Mouse (Mus musculus) right cerebral cortex, postnatal 25 days (tissue): ENCODE data around the gene Hba-x.
"Not testable (repeated sequence)": the region's sequence is repeated elsewhere in the genome, so short reads cannot be mapped to it uniquely, and the experiment has no call there.

Source experiments
- DNase-seq: peaks from one replicate; pipeline ENCODE4 v3.0.0; 2022

The Hba-x gene

DNA sequence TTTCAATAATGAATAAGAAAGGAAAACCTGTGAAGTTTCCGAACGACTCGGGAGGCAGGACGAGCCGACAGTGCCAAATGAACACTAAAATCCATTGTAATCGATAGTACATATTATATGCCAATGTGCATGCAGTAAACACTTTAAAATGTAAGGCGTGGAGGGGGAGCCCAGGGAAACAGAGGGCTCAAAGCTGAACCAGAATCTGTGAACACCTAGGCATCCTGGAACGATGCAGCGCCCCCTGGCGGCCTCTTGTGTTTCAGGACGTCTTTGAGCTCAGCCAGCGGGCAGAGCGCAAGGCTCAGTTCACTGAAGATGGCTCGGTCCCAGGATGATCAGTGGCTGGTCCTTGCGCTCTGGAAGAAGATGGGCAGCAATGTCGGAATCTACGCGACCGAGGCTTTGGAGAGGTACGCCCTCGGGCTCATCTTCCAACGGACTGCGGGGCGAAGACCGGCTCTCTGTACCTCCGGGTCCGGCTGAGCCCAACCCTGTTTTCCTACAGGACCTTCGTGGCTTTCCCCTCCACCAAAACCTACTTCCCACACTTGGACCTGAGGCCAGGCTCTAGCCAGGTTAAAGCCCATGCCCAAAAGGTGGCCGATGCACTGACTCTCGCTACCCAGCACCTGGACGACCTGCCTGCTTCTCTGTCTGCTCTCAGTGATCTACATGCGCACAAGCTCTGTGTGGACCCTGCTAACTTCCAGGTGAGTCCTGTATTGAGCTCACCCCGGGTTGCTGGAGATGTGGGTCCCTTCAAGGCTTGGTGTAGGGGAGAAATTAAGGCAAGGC, 10.7 kb downstream of the Hba-x start, which contains the start of gene Hbq1b:
Gene Hbq1b (plus strand): TSS at position 271 of the 798 bp plus-strand sequence.
- DNase-seq = peak; percentile 73

- no peak for DNase-seq
These were observed 11.3 kb downstream of the Hba-x start for GRCm38 (mm10) chr11:32287493-32287825.

DNA sequence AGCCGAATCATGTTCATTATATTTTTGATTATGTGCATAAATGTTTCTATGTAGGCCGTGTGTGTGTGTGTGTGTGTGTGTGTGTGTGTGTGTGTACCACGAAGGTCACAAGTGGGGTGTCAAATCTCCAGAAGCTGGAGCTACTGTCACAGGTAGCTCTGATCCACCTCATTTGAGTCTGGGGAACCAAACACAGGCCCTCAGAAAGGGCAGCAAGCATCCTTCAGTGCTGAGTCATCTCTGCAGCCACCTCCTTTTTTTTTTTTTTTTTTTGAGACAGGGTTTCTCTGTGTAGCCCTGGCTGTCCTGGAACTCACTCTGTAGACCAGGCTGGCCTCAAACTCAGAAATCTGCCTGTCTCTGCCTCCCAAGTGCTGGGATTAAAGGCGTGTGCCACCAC, 16.6 kb downstream of the Hba-x start:
- DNase-seq = not testable (repeated sequence)

- DNase-seq = not testable (repeated sequence)
These were observed 17.3 kb downstream of the Hba-x start for GRCm38 (mm10) chr11:32293479-32293878.

DNA sequence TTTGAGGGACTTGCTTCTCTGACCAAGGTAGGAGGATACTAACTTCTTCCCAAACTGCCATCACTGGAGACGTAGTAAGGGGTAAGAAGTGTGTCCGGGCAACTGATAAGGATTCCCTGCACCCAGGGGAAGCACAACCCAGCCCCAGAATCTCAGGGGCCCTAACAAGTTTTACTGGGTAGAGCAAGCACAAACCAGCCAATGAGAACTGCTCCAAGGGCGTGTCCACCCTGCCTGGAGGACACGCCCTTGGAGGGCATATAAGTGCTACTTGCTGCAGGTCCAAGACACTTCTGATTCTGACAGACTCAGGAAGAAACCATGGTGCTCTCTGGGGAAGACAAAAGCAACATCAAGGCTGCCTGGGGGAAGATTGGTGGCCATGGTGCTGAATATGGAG, 20.0 kb downstream of the Hba-x start, which contains the start of gene Hba-a2:
Gene Hba-a2 (plus strand): TSS at position 287 of the 400 bp plus-strand sequence.
- DNase-seq = not testable (repeated sequence)

DNA sequence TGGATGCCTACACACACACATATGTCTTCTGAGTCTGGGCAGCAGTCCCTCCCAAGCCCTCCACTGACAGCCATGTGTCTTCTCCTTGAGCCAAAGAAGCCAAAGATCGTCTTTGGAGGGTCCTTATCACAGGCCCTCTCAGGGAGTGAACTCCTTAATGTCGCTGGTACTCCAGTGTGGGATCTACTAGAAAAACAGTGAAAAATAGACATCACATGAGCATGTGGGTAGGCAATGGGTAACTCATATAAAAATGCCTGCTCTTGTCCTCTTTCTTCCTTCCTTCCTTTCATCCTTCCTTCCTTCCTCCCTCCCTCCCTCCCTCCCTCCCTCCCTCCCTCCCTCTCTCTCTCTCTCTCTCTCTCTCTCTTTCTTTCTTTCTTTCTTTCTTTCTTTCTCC, 21.2 kb downstream of the Hba-x start:
- DNase-seq = not testable (repeated sequence)

GRCm38 (mm10) chr11:32297866-32298531, 21.8 kb downstream of the Hba-x start:
- DNase-seq = no peak

GRCm38 (mm10) chr11:32298532-32298918, 22.3 kb downstream of the Hba-x start:
- DNase-seq = no peak

- peak; percentile 54 for DNase-seq
These were observed 23.7 kb downstream of the Hba-x start, which contains the start of gene Hbq1a for GRCm38 (mm10) chr11:32299865-32300264. TSS of gene Hbq1a (plus strand) at chr11:32300069.

DNA sequence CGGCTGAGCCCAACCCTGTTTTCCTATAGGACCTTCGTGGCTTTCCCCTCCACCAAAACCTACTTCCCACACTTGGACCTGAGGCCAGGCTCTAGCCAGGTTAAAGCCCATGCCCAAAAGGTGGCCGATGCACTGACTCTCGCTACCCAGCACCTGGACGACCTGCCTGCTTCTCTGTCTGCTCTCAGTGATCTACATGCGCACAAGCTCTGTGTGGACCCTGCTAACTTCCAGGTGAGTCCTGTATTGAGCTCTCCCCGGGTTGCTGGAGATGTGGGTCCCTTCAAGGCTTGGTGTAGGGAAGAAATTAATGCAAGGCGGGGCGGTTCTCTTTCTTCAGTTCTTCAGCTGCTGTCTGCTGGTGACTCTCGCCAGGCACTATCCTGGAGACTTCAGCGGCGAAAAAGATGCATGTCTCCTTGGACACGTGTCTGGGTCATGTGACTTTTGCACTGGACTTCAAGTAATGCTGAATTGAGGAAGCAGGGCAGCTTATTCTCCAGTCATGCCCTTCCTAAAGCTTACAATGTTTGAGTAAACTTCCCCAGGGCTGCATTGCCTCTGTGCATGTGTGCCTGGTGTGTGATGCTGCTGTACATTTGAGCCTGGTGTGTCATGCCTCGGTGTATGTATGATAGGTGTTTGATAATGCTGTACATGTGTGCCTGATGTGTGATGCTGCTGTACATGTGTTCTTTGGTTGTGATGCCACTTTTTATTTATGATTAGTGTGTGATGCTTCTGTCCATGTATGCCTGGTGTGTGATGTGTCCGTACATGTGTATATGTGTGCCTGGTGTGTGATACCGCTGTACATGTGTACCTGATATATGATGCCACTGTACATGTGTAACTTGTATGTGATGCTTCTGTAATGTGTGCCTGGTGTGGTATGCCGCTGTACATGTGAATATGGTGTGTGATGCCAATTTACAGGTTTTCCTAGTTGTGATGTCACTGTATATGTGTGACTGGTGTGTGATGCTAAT, 24.4 kb downstream of the Hba-x start:
- no peak for DNase-seq

DNA sequence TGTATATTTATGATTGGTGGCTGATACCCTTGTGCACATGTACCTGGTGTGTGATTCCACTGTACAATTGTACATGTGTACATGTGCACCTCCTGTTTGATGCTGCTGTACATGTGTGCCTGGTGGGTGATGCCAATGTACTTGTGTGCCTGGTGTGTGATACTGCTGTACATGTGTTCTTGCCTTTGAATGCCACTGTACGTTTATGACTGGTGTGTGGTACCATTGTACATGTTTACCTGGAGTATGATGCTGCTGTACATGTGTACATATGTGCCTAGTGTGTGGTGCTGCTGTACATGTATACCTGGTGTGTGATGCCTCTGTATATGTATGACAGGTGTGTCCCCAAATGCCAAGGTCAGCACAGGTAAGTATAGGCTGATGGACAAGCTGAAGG, 25.3 kb downstream of the Hba-x start:
- no peak for DNase-seq

DNA sequence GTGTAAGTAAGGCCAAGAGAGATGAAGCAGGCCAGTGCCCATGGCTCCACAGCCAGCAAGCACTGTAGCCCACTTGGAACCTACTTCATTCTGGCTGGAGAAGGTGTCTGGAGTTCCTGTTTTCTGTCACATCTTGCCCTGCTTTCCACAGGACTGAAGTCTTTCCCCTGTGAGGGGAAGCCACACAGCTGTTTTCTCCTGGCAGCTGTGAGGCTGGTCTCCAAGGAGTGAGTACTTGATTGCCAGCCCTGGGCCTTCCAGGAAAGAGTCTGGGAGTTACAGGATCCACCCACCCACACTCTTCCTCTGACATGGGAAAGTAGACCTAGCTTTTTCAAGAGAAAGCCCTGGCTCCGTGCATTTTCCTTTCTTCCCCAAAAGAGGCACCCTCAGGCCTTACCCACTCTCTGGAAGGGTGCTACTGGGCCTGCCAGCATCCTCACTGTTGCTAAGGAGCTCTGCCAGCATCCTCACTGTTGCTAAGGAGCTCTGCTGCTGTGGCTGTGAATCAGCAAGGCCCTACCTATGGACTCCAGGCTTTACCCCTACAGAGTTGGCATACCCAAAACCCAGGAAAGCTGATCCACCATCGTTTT, 26.7 kb downstream of the Hba-x start:
- DNase-seq = peak; percentile 41

DNA sequence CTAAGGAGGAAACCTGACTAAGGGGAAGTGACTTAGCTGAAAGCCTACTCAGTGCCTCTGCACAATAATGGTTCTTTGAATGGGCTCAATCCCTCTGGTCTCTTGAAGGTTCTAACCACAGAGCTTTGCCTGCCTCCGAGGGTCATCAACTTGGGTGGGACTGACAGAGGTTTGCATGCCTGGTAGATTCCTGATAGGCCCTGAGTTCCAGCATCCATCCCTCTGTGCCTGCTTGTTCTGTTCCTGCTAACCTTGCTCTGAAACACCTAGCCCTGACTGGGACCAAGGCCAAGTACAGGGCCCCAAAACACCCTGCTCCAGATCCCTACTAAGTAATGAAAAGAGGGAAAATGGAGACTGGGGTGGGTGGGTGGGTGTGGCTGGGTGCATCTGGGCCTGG, 27.3 kb downstream of the Hba-x start:
- no peak for DNase-seq

GRCm38 (mm10) chr11:32307006-32307405, 30.8 kb downstream of the Hba-x start:
- DNase-seq = no peak

GRCm38 (mm10) chr11:32309446-32309845, 33.2 kb downstream of the Hba-x start:
- no peak for DNase-seq

DNA sequence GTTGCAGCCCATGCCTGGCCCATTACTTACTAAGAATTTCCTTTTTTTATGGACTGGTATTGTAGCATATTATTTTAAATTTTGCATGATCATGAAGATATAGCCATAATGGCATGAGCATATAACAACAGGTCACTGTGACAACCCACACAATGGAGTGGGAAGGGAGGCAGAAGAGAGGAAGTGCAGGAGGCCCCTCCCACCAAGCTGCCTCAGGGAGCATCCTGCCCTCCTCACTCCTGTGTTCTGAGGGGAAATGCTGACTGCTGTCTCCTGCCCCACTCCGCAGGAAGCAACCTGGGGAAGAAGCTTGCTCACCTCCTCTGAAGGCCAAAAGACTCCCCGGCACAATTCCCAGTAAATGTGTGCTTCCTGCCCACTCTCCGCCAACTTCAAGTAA, 33.7 kb downstream of the Hba-x start:
- DNase-seq = no peak

GRCm38 (mm10) chr11:32316009-32316408, 39.8 kb downstream of the Hba-x start:
- DNase-seq = no peak

DNA sequence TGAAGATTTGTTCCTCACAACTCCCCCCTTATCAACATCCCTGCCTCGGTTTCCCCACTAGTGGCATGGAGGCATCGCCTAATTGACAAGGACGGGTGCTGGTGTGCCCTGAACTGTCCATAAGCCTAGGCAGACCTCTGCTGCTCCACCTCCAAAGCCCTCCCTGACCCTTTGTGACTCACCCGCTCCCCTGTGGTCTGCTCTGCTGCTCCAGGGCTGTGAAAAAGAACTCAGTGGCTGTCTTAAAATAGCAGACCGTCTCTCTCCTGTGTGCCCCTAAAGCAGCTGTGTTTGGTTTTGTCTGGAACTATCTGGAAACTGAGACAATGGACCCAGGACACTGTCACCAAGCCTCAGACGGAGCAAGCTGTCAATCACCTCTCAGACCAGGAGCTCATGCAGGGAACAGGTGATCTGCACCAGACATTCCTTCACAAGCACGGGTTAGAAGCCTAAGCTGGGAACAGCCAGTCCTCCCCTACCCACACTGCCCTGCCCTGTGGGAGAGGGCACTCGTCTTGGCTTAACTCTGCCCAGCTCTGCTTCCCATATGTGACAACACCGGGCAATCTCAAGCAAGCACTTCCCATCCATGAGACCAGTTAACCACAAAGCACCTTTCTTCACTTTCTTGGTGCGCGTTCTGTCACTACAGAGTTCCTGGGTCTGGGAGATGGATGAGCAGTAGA, 44.5 kb downstream of the Hba-x start:
- DNase-seq = no peak

GRCm38 (mm10) chr11:32321196-32321565, 45.0 kb downstream of the Hba-x start:
- DNase-seq = peak; percentile 51

- peak; percentile 74 for DNase-seq
These were observed 48.4 kb downstream of the Hba-x start for GRCm38 (mm10) chr11:32324609-32325008.
